Mouse (Mus musculus) embryonic stem cell, embryonic (primary cell): ENCODE data around the gene Cux2.

Experiments used
- CTCF ChIA-PET, 4 experiments: fragments of 300-600 bp in 2 of 4; fragments of 350-600 bp in 2 of 4; sonication (Branson Sonifier 250); formaldehyde crosslinking; loops; one replicate each; lab custom pipeline; 2022; ENCODE audit warnings: inconsistent platforms in 2 of 4; lab: Charles Lee
- POLR2A ChIA-PET, 4 experiments: fragments of 300-600 bp in 2 of 4; fragments of 350-600 bp in 2 of 4; sonication (Branson Sonifier 250); formaldehyde crosslinking; loops; one replicate each; lab custom pipeline; 2022; ENCODE audit warnings: antibody characterized with exemption in 4 of 4, inconsistent platforms in 1 of 4; lab: Charles Lee

Cux2 gene

GRCm38 (mm10) chr5:121867963-121868362 lies 181.9 kb downstream of the Cux2 start:
- POLR2A ChIA-PET: interaction anchor here in 3 of 4 experiments (0.6 to 3.3 kb wide), 19 partner anchors 9 to 544 kb away, joined by 3 to 16 read pairs (median 4); partner anchors contain the start of genes Pheta1 (in 1 of the 3) and Sh2b3 (in 1 of the 3)
- CTCF ChIA-PET: interaction anchor here in 3 of 4 experiments (0.5 to 2.3 kb wide), 6 partner anchors 26 to 221 kb away, joined by 3 to 6 read pairs (median 4); no protein-coding TSS in a partner anchor

- CTCF ChIA-PET: interaction anchor here (0.5 to 1.3 kb wide), 13 partner anchors 8 to 466 kb away, joined by 3 to 4 read pairs (median 3); partner anchors contain the start of gene Sh2b3 (in 1 of the 4)
- POLR2A ChIA-PET: interaction anchor here in 3 of 4 experiments (0.7 to 1.3 kb wide), 10 partner anchors 10 to 545 kb away, joined by 3 to 8 read pairs (median 3); no protein-coding TSS in a partner anchor
Measured at GRCm38 (mm10) chr5:121864330-121864729, 185.6 kb downstream of the Cux2 start.

- POLR2A ChIA-PET: interaction anchor here in 2 of 4 experiments (0.6 to 1.4 kb wide), 4 partner anchors 12 to 1257 kb away, joined by 3 read pairs; partner anchors contain the start of genes Pheta1 (in 1 of the 2) and Sh2b3 (in 1 of the 2)
- CTCF ChIA-PET: interaction anchor here in 1 of 4 experiments (1.1 kb wide), 1 partner anchor 142 kb away, joined by 5 read pairs; no protein-coding TSS in a partner anchor
Measured at GRCm38 (mm10) chr5:121861964-121862363, 187.9 kb downstream of the Cux2 start.

GRCm38 (mm10) chr5:121858427-121858826 lies 191.5 kb downstream of the Cux2 start:
- CTCF ChIA-PET: interaction anchor here in 1 of 4 experiments (0.5 kb wide), 1 partner anchor 194 kb away, joined by 6 read pairs; no protein-coding TSS in a partner anchor
- POLR2A ChIA-PET: interaction anchor here in 1 of 4 experiments (0.7 kb wide), 1 partner anchor 94 kb away, joined by 3 read pairs; no protein-coding TSS in a partner anchor

GRCm38 (mm10) chr5:121856740-121857139 lies 193.2 kb downstream of the Cux2 start:
- POLR2A ChIA-PET: interaction anchor here (0.5 to 1.5 kb wide), 10 partner anchors 9 to 763 kb away, joined by 3 to 5 read pairs (median 3); partner anchors contain the start of gene Sh2b3 (in 2 of the 4)
- CTCF ChIA-PET: interaction anchor here in 2 of 4 experiments (0.5 to 1.0 kb wide), 4 partner anchors 14 to 224 kb away, joined by 3 to 5 read pairs (median 4); partner anchors contain the start of gene Sh2b3 (in 1 of the 2)

GRCm38 (mm10) chr5:121854768-121855167 lies 195.1 kb downstream of the Cux2 start:
- ChIA-PET POLR2A (interaction anchor here in 1 of 4 experiments (6.3 kb wide), 1 partner anchor 19 kb away, joined by 53 read pairs; the partner anchor contains the start of gene Sh2b3), CTCF (no interaction called here)

GRCm38 (mm10) chr5:121853368-121854051 lies 196.4 kb downstream of the Cux2 start:
- ChIA-PET CTCF (interaction anchor here in 1 of 4 experiments (0.5 kb wide), 1 partner anchor 295 kb away, joined by 3 read pairs; no protein-coding TSS in a partner anchor), POLR2A (interaction anchor here (0.6 to 6.3 kb wide), 9 partner anchors 10 to 165 kb away, joined by 3 to 53 read pairs (median 6); partner anchors contain the start of gene Sh2b3 (in 2 of the 4))

- ChIA-PET POLR2A (interaction anchor here in 3 of 4 experiments (0.6 to 8.8 kb wide), 37 partner anchors 10 to 415 kb away, joined by 3 to 105 read pairs (median 3); partner anchors contain the start of genes Sh2b3 (in 3 of the 3) and Tctn1 (in 1 of the 3)), CTCF (interaction anchor here (0.5 to 1.7 kb wide), 8 partner anchors 13 to 1289 kb away, joined by 3 to 10 read pairs (median 4); partner anchors contain the start of gene Sh2b3 (in 1 of the 4))
Measured at GRCm38 (mm10) chr5:121849478-121850349, 200.2 kb downstream of the Cux2 start.

GRCm38 (mm10) chr5:121848743-121849142 lies 201.2 kb downstream of the Cux2 start, which contains the start of gene Pheta1:
Pheta1 (plus strand) TSS chr5:121848984.
- POLR2A ChIA-PET: interaction anchor here in 3 of 4 experiments (0.9 to 8.8 kb wide), 13 partner anchors 10 to 283 kb away, joined by 3 to 105 read pairs (median 4); partner anchors contain the start of gene Sh2b3 (in 3 of the 3)
- CTCF ChIA-PET: interaction anchor here in 1 of 4 experiments (1.6 to 1.7 kb wide), 2 partner anchors 12 to 30 kb away, joined by 4 to 7 read pairs; partner anchors contain the start of gene Sh2b3

- ChIA-PET POLR2A (interaction anchor here in 3 of 4 experiments (1.1 to 8.8 kb wide), 7 partner anchors 8 to 284 kb away, joined by 3 to 105 read pairs (median 5); partner anchors contain the start of gene Sh2b3 (in 2 of the 3)), CTCF (interaction anchor here in 1 of 4 experiments (0.5 kb wide), 1 partner anchor 11 kb away, joined by 5 read pairs; no protein-coding TSS in a partner anchor)
Measured at GRCm38 (mm10) chr5:121848035-121848519, 201.8 kb downstream of the Cux2 start.

- ChIA-PET CTCF (interaction anchor here in 1 of 4 experiments (0.5 kb wide), 1 partner anchor 12 kb away, joined by 5 read pairs; no protein-coding TSS in a partner anchor), POLR2A (interaction anchor here (0.5 to 8.8 kb wide), 13 partner anchors 9 to 285 kb away, joined by 3 to 105 read pairs (median 4); partner anchors contain the start of gene Sh2b3 (in 3 of the 4))
Measured at GRCm38 (mm10) chr5:121847269-121847668, 202.6 kb downstream of the Cux2 start.

GRCm38 (mm10) chr5:121846322-121846721 lies 203.6 kb downstream of the Cux2 start:
- ChIA-PET POLR2A (interaction anchor here in 3 of 4 experiments (0.6 to 8.8 kb wide), 9 partner anchors 9 to 212 kb away, joined by 3 to 105 read pairs (median 5); partner anchors contain the start of gene Sh2b3 (in 3 of the 3)), CTCF (interaction anchor here in 2 of 4 experiments (0.7 to 1.3 kb wide), 5 partner anchors 9 to 234 kb away, joined by 3 read pairs; partner anchors contain the start of gene Sh2b3 (in 1 of the 2))

GRCm38 (mm10) chr5:121845361-121845760 lies 204.5 kb downstream of the Cux2 start:
- POLR2A ChIA-PET: interaction anchor here in 3 of 4 experiments (0.8 to 8.8 kb wide), 7 partner anchors 8 to 264 kb away, joined by 3 to 105 read pairs (median 5); partner anchors contain the start of genes Sh2b3 (in 2 of the 3) and Atxn2 (in 1 of the 3)
- CTCF ChIA-PET: interaction anchor here in 3 of 4 experiments (0.6 to 1.3 kb wide), 7 partner anchors 28 to 1139 kb away, joined by 3 to 9 read pairs (median 4); no protein-coding TSS in a partner anchor

GRCm38 (mm10) chr5:121843138-121843905 lies 206.6 kb downstream of the Cux2 start:
- ChIA-PET CTCF (interaction anchor here (0.6 to 2.3 kb wide), 26 partner anchors 9 to 606 kb away, joined by 3 to 9 read pairs (median 3); no protein-coding TSS in a partner anchor), POLR2A (interaction anchor here in 3 of 4 experiments (0.6 to 3.1 kb wide), 17 partner anchors 9 to 981 kb away, joined by 3 to 14 read pairs (median 3); no protein-coding TSS in a partner anchor)

- ChIA-PET POLR2A (interaction anchor here in 3 of 4 experiments (0.6 to 3.1 kb wide), 14 partner anchors 9 to 303 kb away, joined by 3 to 14 read pairs (median 3); no protein-coding TSS in a partner anchor), CTCF (interaction anchor here in 3 of 4 experiments (0.6 to 2.3 kb wide), 20 partner anchors 14 to 607 kb away, joined by 3 to 13 read pairs (median 4); no protein-coding TSS in a partner anchor)
Measured at GRCm38 (mm10) chr5:121842665-121843118, 207.2 kb downstream of the Cux2 start.
